Mouse (Mus musculus) liver, embryonic 14.5 days (tissue): Measurements from ENCODE around the gene Npm1. TPM values are rescaled to one million over a fixed set of nuclear protein-coding genes. Genes with fewer than 3 reads are reported as not detected.

Experiments used
- ATAC-seq: fragments of 200-750 bp; cut with Nextera tagmentation; 2 replicates; pipeline ENCODE4 v1.8.0; 2017; ENCODE audit warnings: moderate number of reproducible peaks, mild to moderate bottlenecking, moderate library complexity; ENCODE audit not compliant: insufficient read depth
- DNase-seq, 3 experiments: peaks; one replicate each; pipeline ENCODE4 v3.0.0-alpha.2; 2012 to 2013; ENCODE audit warnings: low read depth in 3 of 3, low spot score in 3 of 3
- H3K27ac ChIP-seq: fragments of 300-500 bp; sonication (generic); 2 replicates; pipeline ENCODE4 v1.5.1; 2014; ENCODE audit warnings: moderate library complexity, mild to moderate bottlenecking, control low read depth, inconsistent platforms
- H3K27me3 ChIP-seq: fragments of 300-500 bp; sonication (generic); 2 replicates; pipeline ENCODE4 v1.6.1; 2014; ENCODE audit warnings: mild to moderate bottlenecking, low read length, moderate library complexity; ENCODE audit not compliant: control insufficient read depth, insufficient read depth
- H3K36me3 ChIP-seq: fragments of 300-500 bp; sonication (generic); replicated peaks from 2 replicates; pipeline ENCODE4 v1.6.1; 2014; ENCODE audit warnings: low read depth; ENCODE audit not compliant: control insufficient read depth, insufficient read depth
- H3K4me1 ChIP-seq, 2 experiments: fragments of 200-500 bp in 1 of 2; fragments of 300-500 bp in 1 of 2; sonication (generic) in 1 of 2; replicated peaks; 2 replicates each; pipeline ENCODE4 v1.6.1; 2012 to 2014; ENCODE audit warnings: antibody characterized with exemption in 1 of 2, inconsistent platforms in 1 of 2, low read length in 1 of 2; ENCODE audit not compliant: control insufficient read depth in 2 of 2, insufficient read depth in 2 of 2
- H3K4me2 ChIP-seq: fragments of 300-500 bp; sonication (generic); 2 replicates; pipeline ENCODE4 v1.6.1; 2014; ENCODE audit warnings: low read depth, mild to moderate bottlenecking, control low read depth, moderate library complexity
- H3K4me3 ChIP-seq, 2 experiments: fragments of 200-500 bp in 1 of 2; fragments of 300-500 bp in 1 of 2; sonication (generic) in 1 of 2; 2 replicates each; pipeline ENCODE4 v1.5.1; 2012 to 2014; ENCODE audit warnings: low read depth in 2 of 2, low read length in 2 of 2, mild to moderate bottlenecking in 2 of 2, control low read depth in 1 of 2, inconsistent platforms in 1 of 2, moderate library complexity in 1 of 2; ENCODE audit not compliant: insufficient read depth in 1 of 2
- H3K9ac ChIP-seq: fragments of 300-500 bp; sonication (generic); replicated peaks from 2 replicates; pipeline ENCODE4 v1.6.1; 2014; ENCODE audit warnings: mild to moderate bottlenecking, control low read depth, moderate library complexity
- H3K9me3 ChIP-seq: fragments of 300-500 bp; sonication (generic); 2 replicates; pipeline ENCODE4 v1.6.1; 2016; ENCODE audit warnings: low read length, mixed read lengths; ENCODE audit not compliant: control insufficient read depth
- CTCF ChIP-seq: IDR thresholded peaks from 2 replicates; pipeline ENCODE4 v1.5.1; 2016; ENCODE audit warnings: antibody characterized with exemption, low read depth, control low read depth
- EP300 ChIP-seq: IDR thresholded peaks from 2 replicates; pipeline ENCODE4 v1.6.1; 2016; ENCODE audit warnings: antibody characterized with exemption, low read depth
- WGBS: fragments of 180-500 bp; shearing (Covaris S2); extraction: QIAGEN DNeasy Blood & Tissue Kit; methylation state at CpG from one replicate; pipeline ENCODE4 v1.1.7; 2014; ENCODE audit not compliant: insufficient replicate concordance; 5-methylcytosine and 5-hydroxymethylcytosine counted together
- polyA plus RNA-seq, 2 experiments: library from polyadenylated mRNA; depleted of rRNA in 1 of 2; stranded (reverse) in 1 of 2; unstranded in 1 of 2; fragments of >200 nt; fragmentation: Nextera tagmentation in 1 of 2; extraction: Ambion mirVana in 1 of 2; gene quantifications; 2 replicates each; pipeline versions ENCODE4 v1.2.1 to v1.2.3; 2012 to 2014

The Npm1 gene
- polyA plus RNA-seq, 2 experiments = 654 to 703 TPM

DNA sequence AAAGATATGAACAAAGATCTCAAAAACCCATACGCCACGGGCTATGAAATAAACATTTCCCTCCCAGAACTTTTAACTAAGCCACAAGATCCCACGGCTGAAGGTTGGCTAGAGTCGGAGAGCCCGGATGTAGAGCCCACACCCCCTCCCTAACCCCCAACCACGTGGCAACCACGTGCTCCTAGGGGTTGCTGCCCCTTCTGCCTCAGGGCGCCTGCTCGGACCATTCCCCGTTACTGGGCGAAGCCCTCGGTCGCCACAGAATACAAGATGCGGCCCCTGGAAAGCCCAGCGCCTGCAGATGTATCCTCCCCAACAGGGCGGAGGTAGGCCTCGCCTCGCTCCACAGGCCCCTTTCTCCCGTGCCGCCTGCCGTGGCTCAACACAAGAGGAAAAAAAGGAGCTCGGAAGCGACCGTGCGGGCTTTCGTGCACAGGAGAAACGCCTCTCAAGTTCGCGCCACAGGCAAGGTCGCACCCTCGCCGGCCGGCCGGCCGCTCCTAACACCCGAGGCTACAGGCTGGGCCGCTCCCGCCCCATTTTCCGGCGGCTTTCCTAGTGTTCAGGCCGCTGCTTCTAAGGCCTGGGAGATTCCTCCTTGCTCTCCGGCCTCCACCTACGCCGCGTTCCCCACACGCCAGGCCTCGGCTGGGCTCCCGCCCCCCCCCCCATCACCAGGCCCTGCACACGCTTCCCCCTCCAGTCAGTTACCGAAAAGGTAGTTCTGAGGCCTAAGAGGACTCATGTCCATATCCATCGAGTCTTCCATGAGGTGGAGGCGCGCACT, 602 bp downstream of the Npm1 start:
- 3% methylated on average over 51 of the region's 53 CpGs for WGBS
- TF ChIP-seq EP300 = no peak
- TF ChIP-seq CTCF = no peak; the same call in 1 of the 2 replicates
- Histone ChIP-seq H3K36me3 (peaks cover 39% of the 10 kb centered on the region), H3K9me3 (no peaks in the 10 kb centered on the region), H3K4me3 (peak overlapping the region; percentile 76 to 80), H3K27me3 (no peaks in the 10 kb centered on the region), H3K9ac (peak overlapping the region; percentile 89), H3K27ac (peak overlapping the region; percentile 51), H3K4me2 (peak overlapping the region; percentile 95), H3K4me1 (peaks cover 6 to 7% of the 10 kb centered on the region in 2 experiments)
- ATAC-seq = peak; percentile 48
- peak; percentile 35 to 42 (median 40) for DNase-seq

DNA sequence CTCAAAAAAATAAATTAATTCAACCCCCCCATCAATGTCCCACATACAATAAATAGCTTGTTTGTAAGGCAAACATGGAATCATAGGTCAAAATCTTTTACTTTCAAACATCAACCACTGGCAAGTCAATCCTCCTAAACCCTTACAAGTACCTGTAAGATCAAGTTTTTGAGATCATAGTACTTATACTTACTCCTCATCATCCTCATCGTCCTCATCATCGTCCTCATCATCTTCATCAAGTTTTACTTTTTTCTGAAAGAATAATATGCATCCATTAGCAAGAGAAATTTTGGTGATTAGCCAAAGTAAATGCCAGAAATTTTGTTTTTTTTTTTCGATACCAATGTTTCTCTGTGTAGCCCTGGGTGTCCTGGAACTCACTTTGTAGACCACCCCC, 3.3 kb downstream of the Npm1 start:
- no peak for ATAC-seq
- no peaks in the 10 kb centered on the region for H3K27me3 ChIP-seq
- peaks cover 6 to 7% of the 10 kb centered on the region in 2 experiments for H3K4me1 ChIP-seq
- H3K4me3 ChIP-seq = no peak overlapping the region
- peak overlapping the region; percentile 8; the same call in 1 of the 2 replicates for H3K4me2 ChIP-seq
- peaks cover 60% of the 10 kb centered on the region for H3K36me3 ChIP-seq
- no peak overlapping the region for H3K9ac ChIP-seq
- no peak for DNase-seq
- no peak overlapping the region for H3K27ac ChIP-seq
- no peaks in the 10 kb centered on the region for H3K9me3 ChIP-seq
- TF ChIP-seq EP300 (no peak), CTCF (no peak)
- WGBS = 72% methylated on average over 3 of the region's 3 CpGs

DNA sequence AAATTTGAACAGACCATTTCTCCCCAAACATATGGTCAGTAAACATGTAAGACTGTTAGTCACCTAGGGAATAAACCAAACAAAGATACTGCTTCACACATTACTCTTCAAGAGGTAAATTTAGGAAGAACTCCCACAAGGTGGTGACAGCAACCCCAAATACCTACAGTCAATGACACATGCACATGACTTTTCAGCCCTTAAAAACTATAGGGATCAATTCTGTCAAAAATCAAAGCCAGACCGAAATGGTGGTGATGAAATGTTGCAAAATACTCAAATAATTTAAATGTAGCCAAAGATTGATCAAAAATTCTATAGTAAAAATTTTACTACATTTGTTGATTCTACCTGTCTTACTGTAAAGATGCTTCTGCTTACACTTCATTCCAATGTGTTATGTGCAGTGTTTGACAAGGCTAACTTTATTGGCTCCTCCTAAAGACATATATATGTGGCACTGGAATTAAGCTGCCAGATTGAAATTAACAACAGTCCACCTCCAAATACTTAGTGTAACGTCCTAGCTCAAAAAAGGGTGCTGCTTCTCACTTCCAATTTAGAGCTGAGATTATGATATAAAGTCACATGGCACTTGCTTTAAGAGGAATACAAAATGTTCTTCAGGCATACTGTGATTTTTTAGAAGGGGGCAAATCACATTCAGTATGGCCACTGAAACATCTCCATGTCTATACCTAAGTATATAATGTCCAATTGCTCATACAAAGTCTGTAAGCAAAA, 5.4 kb downstream of the Npm1 start:
- Histone ChIP-seq H3K4me3 (no peak overlapping the region), H3K4me2 (no peak overlapping the region), H3K9ac (no peak overlapping the region), H3K27me3 (no peaks in the 10 kb centered on the region), H3K36me3 (peaks cover 78% of the 10 kb centered on the region), H3K27ac (no peak overlapping the region), H3K4me1 (peaks cover 0 to 2% of the 10 kb centered on the region in 2 experiments; a peak in 2 of 4 replicates), H3K9me3 (no peaks in the 10 kb centered on the region)
- TF ChIP-seq CTCF = no peak
- TF ChIP-seq EP300 = no peak
- no peak for ATAC-seq
- WGBS = 63% methylated on average over 2 of the region's 2 CpGs
- no peak for DNase-seq

DNA sequence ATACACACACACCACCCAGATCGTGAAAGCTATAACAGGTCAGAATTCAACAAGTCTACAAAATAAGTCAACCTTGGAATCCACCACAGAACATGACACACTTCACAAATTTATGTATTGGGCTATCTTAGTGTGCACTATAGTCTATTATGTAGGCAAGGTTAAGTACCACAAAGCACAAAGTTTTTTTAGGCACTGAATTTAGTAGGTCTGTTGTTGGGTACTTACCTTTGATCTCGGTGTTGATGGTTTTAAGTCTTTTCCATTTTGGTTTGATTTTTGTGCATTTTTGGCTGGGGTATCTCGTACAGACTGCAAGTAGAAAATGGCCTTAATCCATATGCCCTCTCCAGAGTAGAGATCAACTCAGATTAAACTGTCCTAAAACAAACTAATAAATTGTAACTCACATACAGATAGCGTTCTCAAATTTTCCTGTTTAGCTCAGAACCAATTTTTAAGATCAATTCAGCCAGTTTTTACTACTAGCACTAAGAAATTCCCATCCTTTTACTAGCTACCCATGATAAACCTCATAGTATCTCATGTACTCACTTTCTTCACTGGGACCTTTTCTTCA, 6.5 kb downstream of the Npm1 start:
- no peak overlapping the region for H3K4me2 ChIP-seq
- H3K27me3 ChIP-seq = no peaks in the 10 kb centered on the region
- DNase-seq = no peak
- H3K27ac ChIP-seq = no peak overlapping the region
- H3K9me3 ChIP-seq = no peaks in the 10 kb centered on the region
- no peak for TF ChIP-seq CTCF
- H3K9ac ChIP-seq = no peak overlapping the region
- WGBS = 75% methylated on average over 4 of the region's 4 CpGs
- H3K4me1 ChIP-seq = peaks cover 0 to 2% of the 10 kb centered on the region in 2 experiments; a peak in 2 of 4 replicates
- ATAC-seq = no peak
- no peak overlapping the region for H3K4me3 ChIP-seq
- peaks cover 87% of the 10 kb centered on the region for H3K36me3 ChIP-seq

DNA sequence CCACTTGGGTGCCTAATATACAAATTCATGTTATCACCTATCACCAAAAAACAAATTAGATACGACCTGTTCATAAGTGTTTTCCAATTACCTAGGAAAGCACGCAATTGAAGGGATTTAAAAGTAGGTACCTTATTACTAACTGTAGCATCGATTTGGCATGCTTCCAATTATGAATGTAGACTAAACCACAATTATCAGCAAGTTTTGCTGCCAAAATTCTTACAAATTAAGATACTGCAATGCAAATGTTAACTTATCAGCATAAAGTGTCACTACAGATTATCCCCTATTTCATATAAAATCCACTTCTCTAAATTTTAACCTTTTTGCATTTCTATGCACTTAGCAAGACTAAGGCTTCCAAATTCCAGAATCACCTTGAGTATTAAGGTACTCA, 8.5 kb downstream of the Npm1 start:
- no peaks in the 10 kb centered on the region for H3K27me3 ChIP-seq
- ATAC-seq = no peak
- no peak overlapping the region for H3K9ac ChIP-seq
- no peak overlapping the region for H3K27ac ChIP-seq
- no peak overlapping the region for H3K4me3 ChIP-seq
- no peaks in the 10 kb centered on the region for H3K4me1 ChIP-seq
- H3K4me2 ChIP-seq = no peak overlapping the region
- H3K9me3 ChIP-seq = no peaks in the 10 kb centered on the region
- WGBS = 78% methylated on average over 3 of the region's 3 CpGs
- H3K36me3 ChIP-seq = peaks cover 78% of the 10 kb centered on the region
- no peak for DNase-seq
- no peak for TF ChIP-seq EP300
- TF ChIP-seq CTCF = no peak
